Mouse (Mus musculus) frontal cortex, postnatal 25 days (tissue): ENCODE data around the gene Defa33.
"Not testable (repeated sequence)": the region's sequence is repeated elsewhere in the genome, so short reads cannot be mapped to it uniquely, and the experiment has no call there.

ENCODE experiments used
- DNase-seq, 2 experiments: peaks; one replicate each; pipeline ENCODE4 v3.0.0; 2022; ENCODE audit warnings: low spot score in 2 of 2

Gene Defa33

GRCm38 (mm10) chr8:21391511-21391910, at the start of gene Defa33:
Gene Defa33, plus strand, starts transcription at chr8:21391811.
- not testable (repeated sequence) for DNase-seq

GRCm38 (mm10) chr8:21378215-21378614, 13.4 kb upstream of the Defa33 start, which contains the start of gene Defa2:
Gene Defa2, plus strand, starts transcription at chr8:21378515.
- DNase-seq = not testable (repeated sequence)

- not testable (repeated sequence) for DNase-seq
These were observed 35.5 kb downstream of the Defa33 start, which contains the start of gene Defa36 for GRCm38 (mm10) chr8:21427111-21427510. Gene Defa36, plus strand, starts transcription at chr8:21427411.
